ENCODE assay signal across 8 mouse cellular contexts in genomic region chr4:88017452-88018350, GRCm38 (mm10). TPM values are rescaled to one million over a fixed set of nuclear protein-coding genes. Genes with fewer than 3 reads are reported as not detected.
A peak's percentile ranks its signal among the peaks of the same experiment; 100 is the strongest.
DNase-seq lines count a peak whose midpoint lies in the region; ATAC-seq and TF ChIP-seq lines count a peak whose summit lies in the region.

No protein-coding gene starts in this region.

- H3K4me1 ChIP-seq in heart, postnatal 0 days (ENCODE audit: control insufficient read depth, insufficient read depth), result peaks cover 25% of the 10 kb centered on the region
- peaks cover 33% of the 10 kb centered on the region for H3K4me1 ChIP-seq in hindbrain, embryonic 10.5 days (replicated peaks)
- peaks cover 60% of the 10 kb centered on the region for H3K4me1 ChIP-seq in limb, embryonic 10.5 days
- H3K4me1 ChIP-seq in neural tube, embryonic 15.5 days, result peaks cover 50% of the 10 kb centered on the region

- H3K27me3 ChIP-seq in heart, postnatal 0 days (ENCODE audit: control insufficient read depth, insufficient read depth, low read length), result no peaks in the 10 kb centered on the region
- H3K27me3 ChIP-seq in hindbrain, embryonic 10.5 days (ENCODE audit: insufficient read depth, poor library complexity, severe bottlenecking), result no peaks in the 10 kb centered on the region
- H3K27me3 ChIP-seq in limb, embryonic 10.5 days (ENCODE audit: low read depth, poor library complexity, severe bottlenecking), result no peaks in the 10 kb centered on the region
- H3K27me3 ChIP-seq in neural tube, embryonic 15.5 days (replicated peaks), result no peaks in the 10 kb centered on the region

- ATAC-seq in heart, postnatal 0 days (ENCODE audit: insufficient read depth, low read depth), result no peak
- ATAC-seq in neural tube, embryonic 15.5 days (ENCODE audit: low FRiP score), result 0 out of 2 replicates have a peak, but pooled peaks have one; percentile 36

- 48% methylated on average over 18 of the region's 18 CpGs for WGBS in heart, postnatal 0 days
- WGBS in hindbrain, embryonic 10.5 days, result 59% methylated on average over 18 of the region's 18 CpGs
- 74% methylated on average over 18 of the region's 18 CpGs for WGBS in limb, embryonic 10.5 days
- 12% methylated on average over 18 of the region's 18 CpGs for WGBS in neural tube, embryonic 15.5 days

- no peaks in the 10 kb centered on the region for H3K36me3 ChIP-seq in heart, postnatal 0 days (replicated peaks; ENCODE audit: control insufficient read depth, insufficient read depth, low read length)
- H3K36me3 ChIP-seq in hindbrain, embryonic 10.5 days, result peaks cover 20% of the 10 kb centered on the region
- H3K36me3 ChIP-seq in limb, embryonic 10.5 days, result peaks cover 17% of the 10 kb centered on the region
- H3K36me3 ChIP-seq in neural tube, embryonic 15.5 days, result no peaks in the 10 kb centered on the region

- DNase-seq in heart, postnatal 0 days (ENCODE audit: low spot score), result peak; percentile 16
- DNase-seq in heart, adult 8-10 months (ENCODE audit: low spot score), result no peak
- no peak for DNase-seq in hindbrain, embryonic 10.5 days (ENCODE audit: low spot score)
- DNase-seq in limb, embryonic 10.5 days (ENCODE audit: low spot score), result no peak
- no peak for DNase-seq in right cerebral cortex, postnatal 10 days (ENCODE audit: low spot score in 2 of 2)
- DNase-seq in layer of hippocampus, postnatal 36 days, result no peak
- no peak for DNase-seq in urinary bladder, postnatal 36 days (ENCODE audit: low spot score in 2 of 2)

- no peak for TF ChIP-seq EP300 in heart, postnatal 0 days (IDR thresholded peaks at IDR 0.05; ENCODE audit: low read depth)

- H3K4me2 ChIP-seq in heart, postnatal 0 days (ENCODE audit: low read depth, low read length), result peak overlapping the region; percentile 50
- H3K4me2 ChIP-seq in neural tube, embryonic 15.5 days, result peak overlapping the region; percentile 40

- no peaks in the 10 kb centered on the region for H3K9me3 ChIP-seq in heart, postnatal 0 days (replicated peaks; ENCODE audit: control insufficient read depth, low read length)
- H3K9me3 ChIP-seq in hindbrain, embryonic 10.5 days, result no peaks in the 10 kb centered on the region
- H3K9me3 ChIP-seq in limb, embryonic 10.5 days (replicated peaks), result no peaks in the 10 kb centered on the region
- H3K9me3 ChIP-seq in neural tube, embryonic 15.5 days (replicated peaks), result no peaks in the 10 kb centered on the region

- no peak for TF ChIP-seq CTCF in heart, postnatal 0 days (IDR thresholded peaks at IDR 0.05; ENCODE audit: low read depth)

- 0 out of 2 replicates have a peak overlapping the region, but pooled peaks have one; percentile 16 for H3K27ac ChIP-seq in heart, postnatal 0 days (ENCODE audit: low read depth)
- peak overlapping the region; percentile 53 for H3K27ac ChIP-seq in hindbrain, embryonic 10.5 days
- H3K27ac ChIP-seq in limb, embryonic 10.5 days, result 0 out of 2 replicates have a peak overlapping the region, but pooled peaks have one; percentile 19
- H3K27ac ChIP-seq in neural tube, embryonic 15.5 days (replicated peaks), result no peak overlapping the region

- H3K4me3 ChIP-seq in heart, postnatal 0 days (ENCODE audit: low read depth, low read length), result peak overlapping the region; percentile 3; the same call in 1 of the 2 replicates
- H3K4me3 ChIP-seq in hindbrain, embryonic 10.5 days, result no peak overlapping the region
- no peak overlapping the region for H3K4me3 ChIP-seq in limb, embryonic 10.5 days
- H3K4me3 ChIP-seq in neural tube, embryonic 15.5 days (replicated peaks), result no peak overlapping the region

- H3K9ac ChIP-seq in heart, postnatal 0 days (replicated peaks; ENCODE audit: low read depth, low read length), result peak overlapping the region; percentile 10; the same call in 1 of the 2 replicates
- no peak overlapping the region for H3K9ac ChIP-seq in neural tube, embryonic 15.5 days (replicated peaks)

RNA-seq across cellular contexts. Expression of gene Mllt3, which starts 15.5 kb away (rescaled TPM):
- total RNA-seq in heart, postnatal 0 days (2014; rRNA removed; ENCODE audit: low replicate concordance), result 5.1 and 27.2 TPM in 2 replicates
- polyA plus RNA-seq in heart, postnatal 0 days (2015; fragmentation: Nextera tagmentation; extraction: Ambion mirVana), result 13.5 and 14.6 TPM in 2 replicates
- total RNA-seq in heart, adult 8-10 months (2022), result 10 to 100 TPM; 14.6 to 17.5 (median 15.6) TPM
- polyA plus RNA-seq in hindbrain, embryonic 10.5 days (2016; fragmentation: Nextera tagmentation; extraction: Ambion mirVana), result 45.4 and 52.5 TPM in 2 replicates
- 46.7 and 49.7 TPM in 2 replicates for polyA plus RNA-seq in limb, embryonic 10.5 days (2016; fragmentation: Nextera tagmentation; extraction: Ambion mirVana)
- polyA plus RNA-seq in neural tube, embryonic 15.5 days (2015; fragmentation: Nextera tagmentation; extraction: Ambion mirVana), result 62.3 and 69.0 TPM in 2 replicates
- 10 to 100 TPM; 52.2 to 56.0 TPM for total RNA-seq in layer of hippocampus, postnatal 36 days (2021)
